1 mouse cellular context compared by ENCODE assay signal in the genomic region with DNA sequence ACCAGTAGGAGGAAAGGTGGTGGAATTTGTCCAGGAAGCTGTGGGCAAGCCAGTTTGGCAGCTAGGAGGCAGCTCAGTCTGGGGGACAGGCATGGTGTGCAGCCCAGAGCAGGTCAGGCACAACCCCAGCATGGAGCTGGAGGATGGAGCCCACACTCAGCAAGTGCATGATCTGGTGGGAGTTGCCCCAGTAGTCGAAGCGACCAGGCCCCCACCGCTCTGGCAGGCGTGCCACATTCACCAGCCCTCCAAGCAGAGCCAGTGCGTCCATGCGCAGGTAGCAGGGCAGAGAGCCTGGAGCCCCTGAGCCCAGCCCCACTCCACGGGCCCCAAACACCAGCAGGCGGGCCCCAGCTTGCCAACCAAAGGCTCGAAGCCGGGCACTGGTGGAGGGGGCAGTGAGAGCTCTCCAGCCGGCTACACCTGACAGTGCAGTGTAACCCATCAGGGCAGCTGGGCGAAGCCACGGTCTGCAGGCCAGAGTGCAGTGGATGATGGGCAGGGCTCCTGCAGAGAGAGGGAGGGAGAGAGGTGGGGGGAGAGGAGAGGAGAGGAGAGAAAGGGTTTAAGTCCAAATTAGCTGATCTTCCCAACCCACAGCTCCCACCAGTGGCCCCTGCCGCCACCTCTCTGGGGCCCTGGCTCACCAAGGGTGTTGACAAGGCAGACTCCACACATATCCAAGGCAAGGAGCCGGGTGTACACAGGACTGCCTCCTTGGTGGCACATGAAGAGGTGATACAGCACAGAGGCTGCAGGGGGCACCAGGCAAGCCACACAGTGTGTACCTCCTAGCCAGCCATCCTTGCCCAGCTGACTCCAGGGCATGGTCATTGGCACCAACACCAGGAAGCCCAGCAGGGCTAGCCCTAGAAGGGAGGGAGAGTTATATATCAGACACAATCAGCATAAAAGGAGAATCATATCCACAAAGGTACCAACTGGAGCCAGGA.
TF ChIP-seq lines count a peak whose summit lies in the region.

No protein-coding gene starts in this region.

TF ChIP-seq in MEL, 35 proteins besides CTCF, POLR2A, EP300 and RAD21:
- TF ChIP-seq E2F4 (IDR thresholded peaks at IDR 0.05; ENCODE audit: borderline replicate concordance, low read depth, low read length) (no peak), ZNF384 (IDR thresholded peaks at IDR 0.05; ENCODE audit: low read depth, low read length) (no peak), ETS1 (IDR thresholded peaks at IDR 0.05; ENCODE audit: low read depth, low read length) (no peak), CHD1 (IDR thresholded peaks at IDR 0.05; ENCODE audit: low read depth, low read length) (no peak), JUND (IDR thresholded peaks at IDR 0.05; ENCODE audit: low read depth, low read length) (no peak), TCF12 (IDR thresholded peaks at IDR 0.05; ENCODE audit: low read depth, low read length) (no peak), ZKSCAN1 (IDR thresholded peaks at IDR 0.05; ENCODE audit: low read depth, low read length) (no peak), MAFK (IDR thresholded peaks at IDR 0.05; ENCODE audit: borderline replicate concordance, low read depth, low read length) (no peak), ELF1 (IDR thresholded peaks at IDR 0.05; ENCODE audit: low read depth, low read length) (no peak)
TF ChIP-seq in MEL: peak in this region for 0.
